Mouse (Mus musculus): ENCODE data around the gene Tbc1d7. TPM values are rescaled to one million over a fixed set of nuclear protein-coding genes. Genes with fewer than 3 reads are reported as not detected.
A peak's percentile ranks its signal among the peaks of the same experiment; 100 is the strongest.

Tbc1d7 gene
- polyA plus RNA-seq (2015; fragmentation: Nextera tagmentation; extraction: Ambion mirVana) = 83.2 and 90.7 TPM in 2 replicates

DNA sequence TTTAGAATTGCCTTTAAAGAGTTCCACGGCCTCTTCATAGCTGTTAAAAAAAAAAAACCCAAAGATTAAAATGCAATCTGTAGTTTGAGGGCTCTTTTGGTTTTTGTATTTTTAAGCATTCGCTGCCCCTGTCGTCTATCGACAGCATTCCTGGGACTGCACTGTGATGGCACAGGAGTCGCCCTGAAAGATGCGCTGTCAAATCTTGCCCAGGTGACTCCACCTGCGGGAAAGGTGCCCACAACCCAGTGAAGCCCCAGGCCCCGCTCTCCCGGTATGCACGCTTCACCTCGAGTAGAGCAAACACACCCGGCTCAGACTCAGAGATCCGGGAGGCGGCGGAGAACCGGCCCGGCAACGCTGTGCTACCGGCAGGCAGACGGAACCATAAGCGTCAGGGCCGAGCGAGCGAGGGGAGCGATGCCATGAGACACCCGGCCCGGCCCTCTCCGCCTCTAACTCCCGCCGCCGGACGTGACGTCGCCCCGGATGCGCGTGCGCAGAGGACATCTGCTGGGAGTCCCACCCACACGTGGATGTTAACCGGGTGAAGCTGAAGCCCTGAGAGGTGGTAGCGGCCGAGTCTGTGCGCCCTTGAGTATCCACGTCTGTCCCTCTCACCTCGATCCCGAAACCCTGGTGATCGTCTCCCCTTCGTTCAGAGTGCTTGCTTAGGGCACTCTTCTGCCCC is at the start of gene Tbc1d7:
Tbc1d7 (minus strand) TSS at position 482 of the 691 bp plus-strand sequence.
- under 1% methylated on average over 48 of the region's 48 CpGs for WGBS
- Histone ChIP-seq H3K4me1 (peaks cover 9% of the 10 kb centered on the region), H3K9me3 (replicated peaks) (no peaks in the 10 kb centered on the region), H3K4me2 (peak within 1 kb of the TSS; percentile 72), H3K4me3 (peak within 1 kb of the TSS; percentile 68), H3K27ac (peak within 1 kb of the TSS; percentile 62; the same call in 1 of the 2 replicates), H3K36me3 (ENCODE audit: poor library complexity, severe bottlenecking) (peaks cover under 1% of the 10 kb centered on the region; the same call in 1 of the 2 replicates), H3K9ac (peak within 1 kb of the TSS; percentile 81), H3K27me3 (no peaks in the 10 kb centered on the region)
- peak; percentile 96 for ATAC-seq

DNA sequence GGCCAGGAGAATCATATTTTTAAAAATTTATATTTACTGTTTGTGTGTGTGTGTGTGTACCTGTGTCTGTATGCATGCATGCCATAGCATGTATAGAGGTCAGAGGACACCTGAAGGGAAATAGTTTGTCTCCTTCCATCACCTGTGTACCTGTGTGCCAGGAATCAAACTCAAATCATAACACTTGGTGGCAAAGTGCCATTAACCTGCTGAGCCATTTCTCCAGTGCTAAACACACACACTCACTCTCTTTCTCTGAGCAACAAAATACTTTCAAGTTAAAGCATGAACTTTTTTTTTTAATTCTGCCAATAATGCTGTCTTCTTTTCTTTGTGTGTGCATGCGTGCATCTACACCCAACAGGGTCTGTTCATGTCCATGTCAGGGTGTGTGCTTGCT is 49.3 kb upstream of the Tbc1d7 start:
- no peak for ATAC-seq
- no peak overlapping the region for H3K4me2 ChIP-seq

DNA sequence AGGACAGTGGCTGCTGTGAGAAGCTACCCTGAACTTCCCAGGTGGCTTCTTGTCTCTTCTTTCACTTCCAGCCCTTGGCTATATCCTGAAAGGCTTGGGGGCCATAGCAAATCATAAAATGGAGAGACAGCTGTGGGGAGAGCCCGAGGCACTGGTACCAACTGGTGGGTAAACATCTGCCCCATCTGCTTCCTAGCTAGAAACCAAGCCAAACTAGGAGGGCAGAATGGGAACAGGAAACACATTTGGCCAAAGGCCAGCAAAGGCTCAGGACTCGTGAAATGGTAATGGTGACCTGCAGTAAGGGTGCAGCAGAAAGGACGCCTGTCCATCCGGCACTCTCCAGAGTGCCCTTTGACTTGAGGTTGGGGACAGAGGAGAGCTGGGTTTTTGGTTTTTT is 47.5 kb upstream of the Tbc1d7 start:
- H3K27me3 ChIP-seq = no peaks in the 10 kb centered on the region
- H3K27ac ChIP-seq = no peak overlapping the region
- no peaks in the 10 kb centered on the region for H3K36me3 ChIP-seq (ENCODE audit: poor library complexity, severe bottlenecking)
- WGBS = 67% methylated on average over 4 of the region's 4 CpGs
- no peak overlapping the region for H3K9ac ChIP-seq
- H3K4me3 ChIP-seq = no peak overlapping the region
- peaks cover 12% of the 10 kb centered on the region; the same call in 1 of the 2 replicates for H3K4me1 ChIP-seq
- no peak overlapping the region for H3K4me2 ChIP-seq
- no peaks in the 10 kb centered on the region for H3K9me3 ChIP-seq (replicated peaks)
- no peak for ATAC-seq

More for the DNA sequence above, 49.3 kb upstream of the Tbc1d7 start:
- Histone ChIP-seq H3K4me3 (no peak overlapping the region), H3K4me1 (peaks cover 8% of the 10 kb centered on the region; the same call in 1 of the 2 replicates), H3K27me3 (no peaks in the 10 kb centered on the region), H3K27ac (no peak overlapping the region), H3K9ac (no peak overlapping the region), H3K9me3 (replicated peaks) (no peaks in the 10 kb centered on the region), H3K36me3 (ENCODE audit: poor library complexity, severe bottlenecking) (no peaks in the 10 kb centered on the region)
- WGBS = 73% methylated on average over 1 of the region's 1 CpGs

DNA sequence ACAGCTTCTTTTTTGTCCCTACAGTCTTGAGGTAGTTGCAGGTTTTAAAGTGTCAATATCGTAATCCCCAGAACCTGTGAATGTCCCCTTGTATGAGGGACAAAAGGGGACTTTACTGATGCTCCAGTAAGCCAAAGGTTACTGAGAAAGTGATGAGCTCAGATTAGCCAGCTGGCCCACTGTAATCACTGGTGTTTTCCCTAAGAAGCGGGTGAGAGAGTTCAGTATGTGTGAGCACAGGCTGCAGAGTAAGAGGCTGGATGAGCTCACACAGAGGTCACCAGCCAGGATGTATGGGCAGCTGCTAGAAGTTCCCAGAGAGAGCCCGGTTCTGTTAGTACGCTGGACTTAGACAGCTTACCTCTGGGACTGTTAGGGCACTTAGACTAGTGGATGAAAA is 47.0 kb upstream of the Tbc1d7 start:
- peaks cover 12% of the 10 kb centered on the region; the same call in 1 of the 2 replicates for H3K4me1 ChIP-seq
- no peak overlapping the region for H3K4me3 ChIP-seq
- WGBS = 67% methylated on average over 4 of the region's 4 CpGs
- H3K4me2 ChIP-seq = no peak overlapping the region
- H3K27me3 ChIP-seq = no peaks in the 10 kb centered on the region
- no peaks in the 10 kb centered on the region for H3K36me3 ChIP-seq (ENCODE audit: poor library complexity, severe bottlenecking)
- no peaks in the 10 kb centered on the region for H3K9me3 ChIP-seq (replicated peaks)
- no peak for ATAC-seq
- no peak overlapping the region for H3K9ac ChIP-seq
- H3K27ac ChIP-seq = no peak overlapping the region

DNA sequence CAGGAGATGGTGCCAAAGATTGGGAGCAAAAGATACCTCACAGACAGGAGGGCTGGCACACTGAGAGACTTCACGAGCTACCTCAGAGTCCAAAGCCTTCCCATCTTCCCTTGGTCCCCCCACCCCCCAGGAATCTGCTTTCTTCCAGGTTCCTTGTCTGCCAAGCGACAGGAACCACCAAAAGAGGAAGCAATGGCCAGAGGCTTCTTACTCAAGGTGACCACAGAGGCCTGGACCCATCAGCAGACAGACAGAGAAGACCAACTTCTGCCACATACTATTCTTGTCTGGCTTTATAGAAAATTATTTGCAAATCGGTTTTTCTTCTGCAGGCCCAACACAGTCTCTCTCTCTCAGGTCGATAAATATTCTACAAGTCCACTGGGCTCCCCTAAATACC is 46.4 kb upstream of the Tbc1d7 start:
- ATAC-seq = no peak

DNA sequence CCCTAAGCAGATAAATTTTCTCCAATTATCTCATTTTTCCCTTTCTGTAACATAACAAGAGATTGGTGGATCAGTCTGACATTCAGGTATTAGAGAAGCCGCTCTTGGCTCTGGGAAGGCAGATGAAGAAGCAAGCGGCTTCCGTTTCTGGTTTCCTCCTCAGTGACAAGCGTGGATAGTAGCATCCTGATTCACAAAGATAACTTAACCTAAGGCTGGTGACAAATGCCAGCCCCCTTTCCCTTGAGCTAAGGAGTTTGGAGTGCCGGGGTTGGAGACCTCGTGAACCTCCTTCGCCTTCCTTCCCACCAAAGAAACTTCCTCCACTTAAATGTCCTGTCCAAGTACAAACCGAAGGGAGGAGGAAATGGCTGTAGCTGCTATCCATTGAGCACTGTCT is 45.8 kb upstream of the Tbc1d7 start:
- Histone ChIP-seq H3K9ac (no peak overlapping the region), H3K4me2 (no peak overlapping the region), H3K36me3 (ENCODE audit: poor library complexity, severe bottlenecking) (no peaks in the 10 kb centered on the region), H3K27ac (no peak overlapping the region), H3K27me3 (no peaks in the 10 kb centered on the region), H3K4me1 (peaks cover 18% of the 10 kb centered on the region), H3K9me3 (replicated peaks) (no peaks in the 10 kb centered on the region), H3K4me3 (no peak overlapping the region)
- WGBS = 89% methylated on average over 8 of the region's 8 CpGs
- no peak for ATAC-seq

More for the DNA sequence above, 46.4 kb upstream of the Tbc1d7 start:
- H3K36me3 ChIP-seq (ENCODE audit: poor library complexity, severe bottlenecking) = no peaks in the 10 kb centered on the region
- no peak overlapping the region for H3K4me3 ChIP-seq
- H3K9me3 ChIP-seq (replicated peaks) = no peaks in the 10 kb centered on the region
- WGBS = 83% methylated on average over 4 of the region's 4 CpGs
- H3K9ac ChIP-seq = no peak overlapping the region
- no peaks in the 10 kb centered on the region for H3K27me3 ChIP-seq
- H3K27ac ChIP-seq = no peak overlapping the region
- peaks cover 12% of the 10 kb centered on the region; the same call in 1 of the 2 replicates for H3K4me1 ChIP-seq
- H3K4me2 ChIP-seq = no peak overlapping the region

DNA sequence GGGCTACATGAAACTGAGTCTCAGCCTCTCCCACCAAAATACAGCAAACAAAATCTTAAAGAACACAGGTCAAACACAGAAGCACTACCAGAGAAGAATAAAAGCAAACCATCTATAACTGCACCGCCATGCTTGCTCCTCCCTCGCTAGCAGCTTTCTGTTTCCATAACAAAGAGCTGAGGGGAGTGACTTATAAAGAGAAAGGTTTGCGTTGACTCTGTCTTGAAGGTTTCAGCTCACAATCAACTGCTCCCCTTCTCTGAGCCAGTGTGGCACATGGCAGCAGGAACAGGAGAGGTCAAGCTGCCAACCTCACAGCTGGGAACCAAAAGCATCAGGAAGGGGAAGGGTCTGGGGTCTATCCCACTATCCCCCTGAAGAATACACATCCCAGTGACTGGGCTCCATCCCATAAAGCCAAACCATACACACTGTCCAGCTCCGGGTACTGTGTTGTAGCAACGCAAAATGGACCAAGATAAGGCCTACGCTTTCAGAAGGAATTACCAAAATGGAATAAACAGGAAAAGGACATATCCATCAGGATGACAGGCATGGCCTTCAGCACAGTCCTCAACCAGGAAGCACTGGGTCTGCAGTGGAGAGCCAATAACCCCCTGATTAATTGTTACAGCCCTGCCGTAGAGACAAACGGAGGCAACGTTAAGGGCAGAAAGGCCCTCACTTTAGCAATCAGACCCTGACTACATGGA is 44.8 kb upstream of the Tbc1d7 start:
- H3K27ac ChIP-seq = no peak overlapping the region
- no peak for ATAC-seq

DNA sequence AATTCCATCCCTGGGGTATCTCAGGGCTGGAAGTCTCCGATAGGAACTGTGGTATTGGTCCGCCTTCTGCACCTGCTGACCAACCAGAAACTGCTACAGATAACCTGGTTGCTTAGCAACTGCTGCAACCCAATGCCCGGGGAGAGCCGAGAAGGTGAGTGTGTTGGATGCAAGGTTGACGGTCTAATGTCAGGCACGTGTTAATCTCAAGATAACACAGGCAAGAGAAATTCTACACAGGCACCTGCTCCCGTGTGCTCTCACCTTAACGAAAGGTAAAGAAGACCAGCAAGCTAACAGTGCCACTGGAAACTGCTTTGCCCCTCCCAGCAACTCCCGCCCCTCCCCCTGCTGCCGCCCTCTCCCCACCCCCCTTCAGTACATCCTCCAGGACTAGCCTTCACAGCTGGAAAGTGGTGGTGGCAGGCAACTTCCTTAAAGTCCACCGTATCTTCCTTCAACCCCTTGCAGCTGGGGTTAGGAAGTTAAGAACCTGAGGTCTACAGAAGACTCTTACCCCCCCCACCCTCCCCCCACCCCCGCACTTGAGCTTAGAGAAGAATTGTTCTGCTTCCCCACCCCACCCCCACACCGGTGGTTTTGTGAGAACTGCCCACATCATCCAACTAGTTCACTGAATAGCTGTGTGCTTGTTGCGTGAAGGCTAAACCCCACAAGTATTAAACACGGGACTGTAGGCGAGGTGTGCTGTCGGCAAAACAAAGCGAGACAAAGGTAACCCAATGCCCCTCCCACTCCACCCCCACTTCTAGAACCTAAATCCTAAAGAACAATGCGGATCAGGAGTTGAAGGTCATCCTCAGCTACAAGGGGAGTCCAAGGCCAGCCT is 44.1 kb upstream of the Tbc1d7 start:
- ATAC-seq = peak; percentile 51; the same call in 1 of the 2 replicates
- no peak overlapping the region for H3K4me3 ChIP-seq
- no peaks in the 10 kb centered on the region for H3K27me3 ChIP-seq
- peak overlapping the region; percentile 30 for H3K4me2 ChIP-seq
- no peaks in the 10 kb centered on the region for H3K36me3 ChIP-seq (ENCODE audit: poor library complexity, severe bottlenecking)
- peaks cover 18% of the 10 kb centered on the region for H3K4me1 ChIP-seq
- WGBS = 16% methylated on average over 19 of the region's 19 CpGs
- no peak overlapping the region for H3K9ac ChIP-seq
- H3K27ac ChIP-seq = no peak overlapping the region
- no peaks in the 10 kb centered on the region for H3K9me3 ChIP-seq (replicated peaks)

More for the DNA sequence above, 44.8 kb upstream of the Tbc1d7 start:
- H3K27me3 ChIP-seq = no peaks in the 10 kb centered on the region
- H3K36me3 ChIP-seq (ENCODE audit: poor library complexity, severe bottlenecking) = no peaks in the 10 kb centered on the region
- 77% methylated on average over 9 of the region's 9 CpGs for WGBS
- no peak overlapping the region for H3K9ac ChIP-seq
- peaks cover 18% of the 10 kb centered on the region for H3K4me1 ChIP-seq
- H3K4me3 ChIP-seq = no peak overlapping the region
- no peak overlapping the region for H3K4me2 ChIP-seq
- no peaks in the 10 kb centered on the region for H3K9me3 ChIP-seq (replicated peaks)

DNA sequence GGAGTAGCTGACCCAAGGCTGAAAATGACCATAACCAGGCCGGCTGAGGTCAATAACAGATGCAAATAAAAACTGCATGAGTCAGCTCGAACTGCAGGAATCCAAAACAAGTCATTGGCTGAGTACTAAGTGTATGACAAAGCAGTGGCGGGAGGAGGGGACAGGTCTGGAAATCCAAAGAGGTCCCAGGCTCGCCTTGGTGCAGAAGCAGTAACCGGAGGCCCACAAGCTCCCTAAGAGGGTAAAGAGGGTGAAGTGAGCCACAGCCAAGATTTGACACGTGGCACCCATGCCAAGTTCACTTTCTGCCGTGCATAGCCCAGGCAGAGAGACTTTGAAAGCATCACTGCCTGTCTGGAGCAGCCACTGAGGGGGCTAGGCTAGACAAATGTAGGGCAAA is 41.0 kb upstream of the Tbc1d7 start:
- H3K27me3 ChIP-seq = no peaks in the 10 kb centered on the region
- no peaks in the 10 kb centered on the region for H3K9me3 ChIP-seq (replicated peaks)
- H3K4me1 ChIP-seq = peaks cover 11% of the 10 kb centered on the region
- no peak overlapping the region for H3K9ac ChIP-seq
- no peak overlapping the region for H3K4me3 ChIP-seq
- H3K36me3 ChIP-seq (ENCODE audit: poor library complexity, severe bottlenecking) = no peaks in the 10 kb centered on the region
- H3K27ac ChIP-seq = no peak overlapping the region
- ATAC-seq = no peak
- WGBS = 53% methylated on average over 7 of the region's 7 CpGs
- no peak overlapping the region for H3K4me2 ChIP-seq

DNA sequence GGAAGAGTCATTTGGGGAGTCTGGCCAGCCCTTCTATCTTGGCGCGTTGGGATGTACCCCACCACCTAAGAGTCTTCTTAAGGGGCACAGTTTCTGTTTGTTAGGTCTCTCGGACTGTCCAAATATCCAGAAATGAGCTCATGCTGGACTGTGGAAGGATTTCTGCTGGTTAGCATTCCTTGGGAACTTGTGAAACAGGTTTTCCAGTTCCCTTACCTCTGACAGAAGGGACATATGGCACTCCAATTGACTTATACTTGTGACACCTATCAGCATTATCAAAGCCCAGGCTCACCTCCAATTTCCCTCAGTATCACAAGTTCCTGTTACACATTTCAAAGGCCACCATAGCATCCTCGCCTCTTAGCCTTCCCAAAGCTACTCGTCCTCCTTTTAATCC is 39.7 kb upstream of the Tbc1d7 start:
- Histone ChIP-seq H3K9me3 (replicated peaks) (no peaks in the 10 kb centered on the region), H3K27ac (no peak overlapping the region), H3K4me1 (peaks cover 11% of the 10 kb centered on the region), H3K9ac (no peak overlapping the region), H3K4me2 (no peak overlapping the region), H3K36me3 (ENCODE audit: poor library complexity, severe bottlenecking) (no peaks in the 10 kb centered on the region), H3K4me3 (no peak overlapping the region), H3K27me3 (no peaks in the 10 kb centered on the region)
- ATAC-seq = no peak
- WGBS = 87% methylated on average over 5 of the region's 5 CpGs

DNA sequence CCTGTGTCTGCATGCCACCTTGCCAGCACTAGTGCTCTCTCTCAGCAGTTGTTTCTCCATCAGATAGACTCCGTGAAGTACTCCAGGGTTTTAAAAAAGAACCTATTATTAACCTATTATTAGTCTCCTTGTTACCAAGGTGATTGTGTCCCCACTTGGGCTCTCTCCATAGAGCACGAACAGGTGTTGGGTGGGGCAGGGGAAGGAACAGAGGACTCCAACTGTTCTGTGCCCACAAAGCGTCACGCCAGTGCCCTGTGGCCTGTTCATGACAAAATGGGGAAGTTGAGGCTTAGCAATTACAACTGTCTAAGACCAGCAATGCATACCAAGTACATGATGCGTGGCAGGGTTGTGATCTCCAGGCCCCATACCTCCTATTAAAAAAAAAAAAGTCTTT is 38.3 kb upstream of the Tbc1d7 start:
- H3K9me3 ChIP-seq (replicated peaks) = no peaks in the 10 kb centered on the region
- no peaks in the 10 kb centered on the region for H3K36me3 ChIP-seq (ENCODE audit: poor library complexity, severe bottlenecking)
- 65% methylated on average over 5 of the region's 5 CpGs for WGBS
- no peak overlapping the region for H3K27ac ChIP-seq
- H3K4me2 ChIP-seq = no peak overlapping the region
- H3K9ac ChIP-seq = no peak overlapping the region
- no peaks in the 10 kb centered on the region for H3K27me3 ChIP-seq
- H3K4me1 ChIP-seq = peaks cover 6% of the 10 kb centered on the region
- no peak for ATAC-seq
- H3K4me3 ChIP-seq = no peak overlapping the region
